27 mouse cellular contexts compared by ENCODE assay signal in genomic region chr17:51642682-51643081, GRCm38 (mm10).
"Had no signal": no experiment of that assay in that cellular context is flagged by ENCODE, and none has a peak within 500 bp of the region (broad histone marks: within the 10 kb centered on the region; RNA-seq: fewer than 3 reads in every experiment).

No protein-coding gene starts in this region.

- ATAC-seq: forebrain, embryonic 13.5 days; forebrain, embryonic 14.5 days; forebrain, embryonic 15.5 days; forebrain, embryonic 16.5 days had no signal

- H3K4me1 ChIP-seq: embryonic facial prominence, embryonic 12.5 days; embryonic facial prominence, embryonic 13.5 days; embryonic facial prominence, embryonic 15.5 days; forebrain, embryonic 10.5 days; forebrain, embryonic 12.5 days; forebrain, embryonic 13.5 days; forebrain, embryonic 15.5 days; heart, embryonic 10.5 days had no signal

- H3K27ac ChIP-seq: embryonic facial prominence, embryonic 10.5 days; embryonic facial prominence, embryonic 12.5 days; embryonic facial prominence, embryonic 13.5 days; embryonic facial prominence, embryonic 15.5 days; forebrain, embryonic 10.5 days; forebrain, embryonic 12.5 days; forebrain, embryonic 13.5 days; forebrain, embryonic 15.5 days; gastrocnemius, adult 2 months; heart, adult 2 months; heart, embryonic 10.5 days had no signal

- H3K4me3 ChIP-seq: embryonic facial prominence, embryonic 10.5 days; embryonic facial prominence, embryonic 12.5 days; embryonic facial prominence, embryonic 13.5 days; embryonic facial prominence, embryonic 15.5 days; erythroblast, embryonic 14.5 days; forebrain, embryonic 10.5 days; forebrain, embryonic 12.5 days; forebrain, embryonic 13.5 days; forebrain, embryonic 15.5 days; gastrocnemius, adult 2 months; heart, adult 2 months; heart, embryonic 10.5 days had no signal

- H3K4me2 ChIP-seq: embryonic facial prominence, embryonic 12.5 days; embryonic facial prominence, embryonic 13.5 days; embryonic facial prominence, embryonic 15.5 days; forebrain, embryonic 12.5 days; forebrain, embryonic 13.5 days; forebrain, embryonic 15.5 days had no signal

- H3K36me3 ChIP-seq: embryonic facial prominence, embryonic 10.5 days; embryonic facial prominence, embryonic 12.5 days; embryonic facial prominence, embryonic 13.5 days; embryonic facial prominence, embryonic 15.5 days; forebrain, embryonic 10.5 days; forebrain, embryonic 12.5 days; forebrain, embryonic 15.5 days; heart, embryonic 10.5 days had no signal

- H3K9me3 ChIP-seq: embryonic facial prominence, embryonic 10.5 days; embryonic facial prominence, embryonic 12.5 days; embryonic facial prominence, embryonic 13.5 days; embryonic facial prominence, embryonic 15.5 days; forebrain, embryonic 10.5 days; forebrain, embryonic 12.5 days; forebrain, embryonic 13.5 days; forebrain, embryonic 15.5 days; heart, embryonic 10.5 days had no signal

- H3K9ac ChIP-seq: embryonic facial prominence, embryonic 12.5 days; embryonic facial prominence, embryonic 13.5 days; embryonic facial prominence, embryonic 15.5 days; forebrain, embryonic 12.5 days; forebrain, embryonic 13.5 days; forebrain, embryonic 15.5 days had no signal

- H3K27me3 ChIP-seq: embryonic facial prominence, embryonic 12.5 days; embryonic facial prominence, embryonic 13.5 days; embryonic facial prominence, embryonic 15.5 days; forebrain, embryonic 12.5 days; forebrain, embryonic 13.5 days; forebrain, embryonic 15.5 days had no signal

- DNase-seq: cerebellum, adult 2 months; cerebellum, adult 8-10 months; cerebellum, adult 9-10 months; cerebellum, adult 9-11 months; cerebellum, postnatal 14 days; cerebellum, postnatal 25 days; cerebellum, postnatal 36 days; embryo, embryonic 11 days; gastrocnemius, adult 2 months; gastrocnemius, postnatal 10 days; gastrocnemius, postnatal 14 days; gastrocnemius, postnatal 25 days; gastrocnemius, postnatal 36 days; heart, adult 18-20 months; heart, adult 2 months had no signal
